Mouse (Mus musculus): ENCODE data around the gene Synpo2. TPM values are rescaled to one million over a fixed set of nuclear protein-coding genes. Genes with fewer than 3 reads are reported as not detected.

The Synpo2 gene
- polyA plus RNA-seq, 1 experiment = 7.2 TPM

- H3ac ChIP-seq (ENCODE audit: control insufficient read depth, insufficient read length, low read depth) = no peak overlapping the region
- no peaks in the 10 kb centered on the region for H3K79me3 ChIP-seq (ENCODE audit: low read depth)
- H3K79me2 ChIP-seq (ENCODE audit: control insufficient read depth, insufficient read depth) = no peaks in the 10 kb centered on the region
- TF ChIP-seq MYOG (IDR thresholded peaks at IDR 0.05; ENCODE audit: control insufficient read depth, extremely low read depth, insufficient read length) (no peak), MAX (IDR thresholded peaks at IDR 0.05) (no peak), CEBPB (IDR thresholded peaks at IDR 0.05; ENCODE audit: low read depth) (peak; percentile 86), FOSL1 (IDR thresholded peaks at IDR 0.05; ENCODE audit: insufficient read depth, low read length, poor library complexity, severe bottlenecking) (peak; percentile 60)
- H3K36me3 ChIP-seq (ENCODE audit: control insufficient read depth, insufficient read depth) = no peaks in the 10 kb centered on the region
- peak overlapping the region; percentile 3 for H3K4me3 ChIP-seq (ENCODE audit: insufficient read depth, poor library complexity, severe bottlenecking)
- no peaks in the 10 kb centered on the region for H3K27me3 ChIP-seq (ENCODE audit: control insufficient read depth, insufficient read depth, insufficient read length)
Observed at GRCm38 (mm10) chr3:123204658-123205057, 31.3 kb downstream of the Synpo2 start.

DNA sequence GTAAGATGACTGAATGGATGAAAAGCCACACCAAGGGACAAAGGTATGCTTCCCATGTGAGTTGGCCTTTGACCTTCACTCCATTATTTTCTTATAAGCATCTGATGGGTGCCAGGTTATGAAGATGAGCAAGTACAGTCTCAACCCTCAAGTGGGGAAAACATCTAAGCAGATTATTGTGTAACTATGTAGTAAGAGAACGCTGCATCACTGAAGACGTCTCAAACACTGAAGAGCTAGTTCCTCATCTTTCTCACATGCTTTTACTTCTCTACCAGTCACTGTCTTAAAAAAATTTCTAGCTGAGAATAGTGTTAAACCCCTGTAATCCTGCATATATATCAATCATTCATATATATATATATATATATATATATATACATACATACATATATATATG lies 34.2 kb downstream of the Synpo2 start:
- Histone ChIP-seq H3ac (ENCODE audit: control insufficient read depth, insufficient read length, low read depth) (no peak overlapping the region), H3K27me3 (ENCODE audit: control insufficient read depth, insufficient read depth, insufficient read length) (no peaks in the 10 kb centered on the region), H3K36me3 (ENCODE audit: control insufficient read depth, insufficient read depth) (no peaks in the 10 kb centered on the region), H3K79me3 (ENCODE audit: low read depth) (no peaks in the 10 kb centered on the region), H3K4me3 (ENCODE audit: insufficient read depth, poor library complexity, severe bottlenecking) (no peak overlapping the region), H3K79me2 (ENCODE audit: control insufficient read depth, insufficient read depth) (no peaks in the 10 kb centered on the region)
- TF ChIP-seq MYOD1 (IDR thresholded peaks at IDR 0.05; ENCODE audit: control insufficient read depth, insufficient read length, low read depth) = no peak
- TF ChIP-seq CEBPB (IDR thresholded peaks at IDR 0.05; ENCODE audit: low read depth) = no peak

DNA sequence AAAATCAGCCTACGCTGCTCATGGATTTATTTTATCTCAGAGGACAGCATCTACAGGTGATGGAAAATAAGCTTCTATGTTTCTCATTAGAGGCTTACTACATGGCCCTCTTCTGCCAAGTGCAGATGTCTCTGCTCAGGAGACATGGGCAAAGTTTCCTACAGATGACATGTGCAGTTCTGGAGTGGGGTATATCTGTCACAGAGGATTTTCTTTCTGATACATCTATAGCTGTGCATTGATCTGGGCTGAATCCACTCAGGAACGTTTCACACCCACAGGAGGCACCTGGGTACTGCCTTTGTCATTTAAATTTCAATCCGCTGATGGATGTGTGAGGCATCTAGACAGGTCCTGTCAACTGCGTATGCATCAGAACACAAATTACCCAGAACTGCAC lies 42.2 kb downstream of the Synpo2 start:
- Histone ChIP-seq H3K79me3 (ENCODE audit: low read depth) (no peaks in the 10 kb centered on the region), H3K36me3 (ENCODE audit: control insufficient read depth, insufficient read depth) (no peaks in the 10 kb centered on the region), H3K27me3 (ENCODE audit: control insufficient read depth, insufficient read depth, insufficient read length) (no peaks in the 10 kb centered on the region), H3ac (ENCODE audit: control insufficient read depth, insufficient read length, low read depth) (no peak overlapping the region), H3K4me3 (ENCODE audit: insufficient read depth, poor library complexity, severe bottlenecking) (no peak overlapping the region), H3K79me2 (ENCODE audit: control insufficient read depth, insufficient read depth) (no peaks in the 10 kb centered on the region)
- TF ChIP-seq MYOD1 (IDR thresholded peaks at IDR 0.05; ENCODE audit: control insufficient read depth, insufficient read length, low read depth) = no peak

DNA sequence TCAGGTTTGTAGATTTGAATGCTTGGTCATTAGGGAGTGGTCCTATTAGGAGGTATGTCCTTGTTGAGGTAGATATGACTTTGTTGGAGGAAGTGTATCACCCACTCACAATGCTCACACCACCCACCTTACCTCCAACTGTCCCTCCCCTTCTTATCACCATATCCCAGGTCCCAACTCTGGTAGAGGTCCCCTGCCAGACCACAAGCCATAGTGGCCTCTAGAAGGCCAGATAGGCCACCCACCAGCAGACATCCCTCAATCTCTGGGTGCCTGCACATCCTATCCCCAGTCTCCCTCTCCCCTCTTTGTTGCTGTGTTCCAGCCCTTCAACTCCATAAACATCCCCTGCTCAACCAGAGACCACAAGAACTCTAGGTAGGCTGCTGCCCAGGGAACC lies 44.3 kb downstream of the Synpo2 start:
- no peaks in the 10 kb centered on the region for H3K79me2 ChIP-seq (ENCODE audit: control insufficient read depth, insufficient read depth)
- no peaks in the 10 kb centered on the region for H3K79me3 ChIP-seq (ENCODE audit: low read depth)
- no peaks in the 10 kb centered on the region for H3K27me3 ChIP-seq (ENCODE audit: control insufficient read depth, insufficient read depth, insufficient read length)
- H3K36me3 ChIP-seq (ENCODE audit: control insufficient read depth, insufficient read depth) = no peaks in the 10 kb centered on the region
- H3ac ChIP-seq (ENCODE audit: control insufficient read depth, insufficient read length, low read depth) = no peak overlapping the region
- no peak overlapping the region for H3K4me3 ChIP-seq (ENCODE audit: insufficient read depth, poor library complexity, severe bottlenecking)
- no peak for TF ChIP-seq MYOG (IDR thresholded peaks at IDR 0.05; ENCODE audit: control insufficient read depth, extremely low read depth, insufficient read length)
- TF ChIP-seq FOSL1 (IDR thresholded peaks at IDR 0.05; ENCODE audit: insufficient read depth, low read length, poor library complexity, severe bottlenecking) = no peak
- no peak for TF ChIP-seq MAX (IDR thresholded peaks at IDR 0.05)
- no peak for TF ChIP-seq USF1 (IDR thresholded peaks at IDR 0.05; ENCODE audit: low read depth)
- TF ChIP-seq MYOD1 (IDR thresholded peaks at IDR 0.05; ENCODE audit: control insufficient read depth, insufficient read length, low read depth) = no peak
- TF ChIP-seq CTCF (IDR thresholded peaks at IDR 0.05; ENCODE audit: control insufficient read depth, insufficient read depth, insufficient read length) = no peak
- TF ChIP-seq CEBPB (IDR thresholded peaks at IDR 0.05; ENCODE audit: low read depth) = no peak

DNA sequence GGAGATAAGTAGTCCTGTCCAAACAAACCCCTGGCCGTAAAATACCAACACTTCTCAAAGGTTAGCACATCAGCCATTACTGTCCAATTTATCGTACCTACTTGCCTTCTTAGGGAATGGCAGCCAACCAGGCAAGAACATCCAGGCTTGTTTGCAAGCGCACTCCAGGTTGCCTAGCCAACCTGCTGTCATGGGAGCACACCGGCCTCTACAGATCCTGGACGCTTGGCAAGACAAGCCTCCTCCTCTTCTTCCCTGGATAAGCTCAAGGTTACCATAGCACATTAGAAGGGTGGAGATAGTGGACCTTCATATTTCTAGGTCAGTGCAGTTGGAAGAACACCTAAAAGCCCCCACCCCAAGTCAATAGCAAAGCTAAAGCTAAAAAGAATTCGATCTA lies 45.6 kb downstream of the Synpo2 start:
- TF ChIP-seq MYOD1 (IDR thresholded peaks at IDR 0.05; ENCODE audit: control insufficient read depth, insufficient read length, low read depth) (no peak), MYOG (IDR thresholded peaks at IDR 0.05; ENCODE audit: control insufficient read depth, extremely low read depth, insufficient read length) (no peak), MAX (IDR thresholded peaks at IDR 0.05) (no peak), USF1 (IDR thresholded peaks at IDR 0.05; ENCODE audit: low read depth) (no peak)
- no peak overlapping the region for H3ac ChIP-seq (ENCODE audit: control insufficient read depth, insufficient read length, low read depth)

GRCm38 (mm10) chr3:123189826-123190225 lies 46.1 kb downstream of the Synpo2 start:
- H3K79me3 ChIP-seq (ENCODE audit: low read depth) = no peaks in the 10 kb centered on the region
- H3ac ChIP-seq (ENCODE audit: control insufficient read depth, insufficient read length, low read depth) = no peak overlapping the region
- no peaks in the 10 kb centered on the region for H3K27me3 ChIP-seq (ENCODE audit: control insufficient read depth, insufficient read depth, insufficient read length)
- no peak overlapping the region for H3K4me3 ChIP-seq (ENCODE audit: insufficient read depth, poor library complexity, severe bottlenecking)
- no peak for TF ChIP-seq CEBPB (IDR thresholded peaks at IDR 0.05; ENCODE audit: low read depth)
- TF ChIP-seq MYOG (IDR thresholded peaks at IDR 0.05; ENCODE audit: control insufficient read depth, extremely low read depth, insufficient read length) = no peak
- no peak for TF ChIP-seq MAX (IDR thresholded peaks at IDR 0.05)
- TF ChIP-seq MYOD1 (IDR thresholded peaks at IDR 0.05; ENCODE audit: control insufficient read depth, insufficient read length, low read depth) = no peak
- TF ChIP-seq USF1 (IDR thresholded peaks at IDR 0.05; ENCODE audit: low read depth) = no peak
- TF ChIP-seq CTCF (IDR thresholded peaks at IDR 0.05; ENCODE audit: control insufficient read depth, insufficient read depth, insufficient read length) = no peak
- TF ChIP-seq FOSL1 (IDR thresholded peaks at IDR 0.05; ENCODE audit: insufficient read depth, low read length, poor library complexity, severe bottlenecking) = no peak
- no peaks in the 10 kb centered on the region for H3K36me3 ChIP-seq (ENCODE audit: control insufficient read depth, insufficient read depth)
- no peaks in the 10 kb centered on the region for H3K79me2 ChIP-seq (ENCODE audit: control insufficient read depth, insufficient read depth)

More for the DNA sequence above, 45.6 kb downstream of the Synpo2 start:
- H3K4me3 ChIP-seq (ENCODE audit: insufficient read depth, poor library complexity, severe bottlenecking) = no peak overlapping the region
- H3K79me2 ChIP-seq (ENCODE audit: control insufficient read depth, insufficient read depth) = no peaks in the 10 kb centered on the region
- no peaks in the 10 kb centered on the region for H3K79me3 ChIP-seq (ENCODE audit: low read depth)
- no peaks in the 10 kb centered on the region for H3K27me3 ChIP-seq (ENCODE audit: control insufficient read depth, insufficient read depth, insufficient read length)
- no peaks in the 10 kb centered on the region for H3K36me3 ChIP-seq (ENCODE audit: control insufficient read depth, insufficient read depth)

Measured in C2C12 (cell line).